Mouse (Mus musculus) layer of hippocampus, postnatal 14 days (tissue): Measurements from ENCODE around the gene Ccdc186. TPM values are rescaled to one million over a fixed set of nuclear protein-coding genes. Genes with fewer than 3 reads are reported as not detected.
A peak's percentile ranks its signal among the peaks of the same experiment; 100 is the strongest.

ENCODE experiments used
- DNase-seq, 2 experiments: peaks; one replicate each; pipeline ENCODE4 v3.0.0; 2021 to 2022; ENCODE audit warnings: low spot score in 2 of 2, mixed read lengths in 1 of 2
- long read RNA-seq, 2 experiments: library from polyadenylated mRNA; stranded (forward); transcript quantifications; one replicate each; pipeline ENCODE4 v2.0.0; 2021
- total RNA-seq, 2 experiments: library from RNA; stranded (reverse); gene quantifications; 2 replicates each; pipeline ENCODE4 v1.2.3; 2021

The Ccdc186 gene
- total RNA-seq, result 10 to 100 TPM; 37.8 to 44.7 TPM
- long read RNA-seq, experiment 1, full-length matches to known transcripts, result 7 of 9 reads
- long read RNA-seq, experiment 1, partial matches to known transcripts, result 1 of 9 reads
- long read RNA-seq, experiment 1, other reads (novel, unspliced or antisense), result 1 of 9 reads
- long read RNA-seq, experiment 2, full-length matches to known transcripts, result 2 of 9 reads
- long read RNA-seq, experiment 2, partial matches to known transcripts, result 3 of 9 reads
- long read RNA-seq, experiment 2, other reads (novel, unspliced or antisense), result 4 of 9 reads

DNA sequence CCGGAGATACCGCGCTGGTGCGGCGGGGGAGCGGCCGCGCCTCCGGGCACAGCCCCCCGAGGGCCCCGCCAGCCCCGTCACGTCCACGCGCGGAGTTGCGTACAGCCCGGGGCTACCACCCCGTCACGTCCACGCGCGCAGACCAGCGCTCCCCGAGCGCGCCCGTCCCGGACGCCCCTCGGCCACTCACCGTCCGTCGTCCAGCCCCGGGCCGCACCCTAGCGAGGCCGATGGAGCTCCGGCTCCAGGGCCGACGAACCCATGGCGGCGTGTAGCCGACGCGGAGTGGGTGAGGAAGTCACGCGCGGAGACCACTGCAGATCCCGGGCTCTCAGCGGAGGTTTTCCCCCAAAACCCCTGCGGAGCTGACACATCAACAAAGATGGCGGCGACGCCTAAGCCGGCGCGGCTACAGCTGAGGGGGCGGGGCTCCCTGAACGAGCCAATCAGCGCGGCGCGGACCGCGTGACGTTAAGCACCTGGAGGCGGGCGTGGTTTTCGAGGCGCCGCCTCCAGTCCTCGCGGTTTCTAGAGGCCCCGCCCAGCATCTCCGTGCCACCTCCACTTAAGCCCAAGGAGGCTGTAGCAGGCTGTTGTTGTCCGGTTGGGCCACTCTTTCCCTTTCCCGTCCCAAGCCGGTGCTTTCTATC is at the start of gene Ccdc186:
Gene Ccdc186 (minus strand): TSS at position 393 of the 650 bp plus-strand sequence.
- DNase-seq, result peak; percentile 95

DNA sequence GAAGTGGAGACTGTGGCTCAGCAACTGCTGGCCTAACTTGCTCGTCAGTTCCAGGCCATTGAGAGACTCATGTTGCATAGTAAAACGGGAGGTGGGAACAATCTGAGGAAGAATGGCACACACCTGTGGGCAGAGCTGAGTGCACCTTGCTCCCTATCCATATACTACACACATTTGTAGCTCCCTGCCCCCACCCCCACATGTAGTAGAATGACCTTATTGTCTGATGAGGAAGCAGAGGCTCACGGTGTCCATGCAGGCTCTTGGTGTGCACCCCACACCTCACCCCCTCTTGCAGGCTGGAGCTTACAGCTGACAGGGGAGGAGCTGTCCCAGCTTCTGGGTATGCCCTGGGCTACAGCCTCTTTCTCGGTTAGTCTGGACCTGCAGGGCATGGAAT is 45.7 kb upstream of the Ccdc186 start:
- DNase-seq, result no peak

DNA sequence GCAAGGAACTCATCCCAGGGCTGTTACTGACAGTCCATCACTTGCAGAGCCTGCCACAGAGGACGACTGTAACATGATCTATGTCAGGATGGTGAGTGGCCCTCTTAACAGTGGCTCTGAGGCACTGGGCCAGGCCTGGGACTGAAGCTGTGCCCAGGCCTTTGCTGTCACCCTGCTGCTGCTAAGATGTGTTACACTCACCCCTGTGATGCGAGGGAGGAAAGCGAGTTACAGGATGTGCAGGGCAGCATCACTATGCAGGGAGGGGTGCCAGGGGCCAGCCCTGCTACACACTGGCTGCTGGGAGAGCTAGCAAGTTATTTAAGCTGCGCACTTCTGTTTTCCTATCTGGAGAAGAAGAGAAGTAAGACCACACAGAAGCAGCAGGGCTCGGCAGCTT is 34.5 kb upstream of the Ccdc186 start:
- no peak for DNase-seq

DNA sequence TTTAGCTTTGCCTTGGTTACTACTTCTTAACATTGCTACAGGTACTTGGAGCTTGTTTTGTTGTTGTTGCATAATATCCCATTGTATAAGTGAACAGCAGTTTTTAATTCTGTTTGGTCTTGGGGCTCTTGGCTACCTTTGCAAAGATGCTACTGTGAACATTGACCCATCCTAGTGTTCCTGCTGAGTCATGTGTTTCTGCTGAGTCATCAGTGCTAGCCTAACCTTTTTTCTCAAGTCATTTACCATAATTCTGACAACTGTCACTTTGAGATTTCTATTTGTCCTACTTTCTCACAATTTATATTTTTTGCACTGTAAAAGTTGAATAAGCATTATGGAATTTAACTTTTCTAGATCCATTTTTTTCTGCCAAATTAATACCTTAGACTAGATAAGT is 30.6 kb upstream of the Ccdc186 start:
- DNase-seq, result no peak

DNA sequence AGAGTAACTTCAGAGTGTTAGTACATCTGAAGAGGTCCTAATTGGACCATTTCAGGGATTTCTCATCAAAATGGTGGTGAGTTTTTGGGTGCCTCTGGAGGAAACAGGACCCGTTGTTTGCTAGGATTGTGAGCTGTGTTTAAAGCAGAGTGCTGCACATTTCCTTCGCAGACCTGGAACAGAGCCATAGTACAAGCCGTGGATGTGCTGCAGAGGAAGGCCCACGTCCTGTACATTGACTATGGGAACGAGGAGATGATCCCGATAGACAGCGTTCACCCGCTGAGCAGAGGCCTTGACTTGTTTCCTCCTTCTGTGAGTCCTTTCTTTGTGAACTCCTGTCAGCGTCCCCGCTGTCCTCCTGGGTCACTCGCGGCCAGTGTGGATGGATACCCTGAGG is 21.0 kb upstream of the Ccdc186 start:
- no peak for DNase-seq

DNA sequence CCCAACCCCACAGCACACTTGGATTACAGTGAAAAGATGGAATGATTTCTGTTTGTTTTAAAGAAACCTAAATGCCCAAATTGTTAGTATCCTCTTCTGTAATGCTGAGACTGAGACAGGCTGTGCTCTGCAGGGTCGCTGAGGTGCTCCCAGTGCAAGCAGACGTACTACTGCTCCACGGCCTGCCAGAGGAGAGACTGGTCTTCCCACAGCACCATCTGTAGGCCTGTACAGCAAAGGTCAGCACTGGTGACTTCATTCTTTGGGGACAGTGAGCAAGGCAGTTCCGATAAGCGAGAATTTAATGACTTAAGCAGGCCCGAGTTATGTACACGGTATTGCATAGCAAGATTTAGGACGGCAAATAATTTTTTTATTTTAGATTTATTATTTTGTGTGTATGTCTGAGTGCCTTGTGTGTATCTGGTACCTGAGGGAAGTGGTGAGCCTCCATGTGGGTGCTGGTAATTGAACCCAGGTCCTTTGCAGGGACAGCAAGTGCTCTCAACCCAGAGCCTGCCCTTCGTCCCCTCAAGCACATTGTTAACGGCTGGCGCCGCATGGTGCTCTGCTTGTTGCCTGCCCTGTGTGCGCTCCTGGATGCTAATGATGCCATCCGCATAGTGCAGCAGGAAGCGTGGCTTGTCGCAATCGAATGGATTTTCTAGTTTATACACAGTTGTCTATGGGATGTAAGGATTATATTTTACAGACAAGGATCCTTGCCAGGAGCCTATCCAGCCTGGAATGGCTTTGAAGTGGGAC is 17.1 kb upstream of the Ccdc186 start:
- DNase-seq, result no peak

DNA sequence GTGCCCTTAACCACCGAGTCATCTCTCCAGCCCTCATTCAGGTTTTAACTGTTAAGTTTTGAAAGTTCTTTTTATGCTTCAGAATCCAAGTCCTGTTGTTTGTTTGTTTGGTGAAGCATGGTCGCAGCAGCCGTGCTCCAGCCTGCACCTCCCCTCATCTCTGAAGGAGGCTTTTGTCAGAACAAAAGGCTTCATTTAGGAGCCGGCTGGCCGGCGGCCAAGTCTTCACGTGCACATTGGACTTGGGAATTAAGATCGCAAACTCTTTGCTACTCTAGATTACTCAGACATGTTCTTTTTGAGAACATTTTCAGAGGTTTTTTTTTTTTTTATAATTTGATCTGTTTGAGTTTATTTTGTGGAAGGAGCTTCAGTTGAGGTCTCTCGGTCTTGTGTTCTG is 13.3 kb upstream of the Ccdc186 start:
- DNase-seq, result no peak

DNA sequence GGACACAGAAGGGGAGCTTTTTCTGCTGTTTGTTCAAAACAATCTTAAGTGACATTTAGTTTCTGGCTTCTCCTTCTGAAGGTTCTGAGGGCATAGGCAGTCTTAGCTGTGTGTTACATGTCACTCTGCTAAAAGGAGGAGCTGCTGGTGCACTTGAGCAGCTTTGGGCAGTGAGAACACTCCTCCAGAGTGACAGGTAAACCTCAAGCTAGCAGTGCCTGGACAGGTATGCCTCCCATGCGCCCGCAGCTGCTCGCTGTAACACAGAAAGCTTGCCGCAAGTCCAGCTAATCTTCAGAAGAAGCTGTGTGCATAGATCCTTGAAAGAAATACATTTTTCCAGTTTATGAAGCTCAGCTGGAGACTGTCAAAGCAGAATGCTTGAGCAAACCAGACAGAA is 8.2 kb upstream of the Ccdc186 start:
- DNase-seq, result no peak

DNA sequence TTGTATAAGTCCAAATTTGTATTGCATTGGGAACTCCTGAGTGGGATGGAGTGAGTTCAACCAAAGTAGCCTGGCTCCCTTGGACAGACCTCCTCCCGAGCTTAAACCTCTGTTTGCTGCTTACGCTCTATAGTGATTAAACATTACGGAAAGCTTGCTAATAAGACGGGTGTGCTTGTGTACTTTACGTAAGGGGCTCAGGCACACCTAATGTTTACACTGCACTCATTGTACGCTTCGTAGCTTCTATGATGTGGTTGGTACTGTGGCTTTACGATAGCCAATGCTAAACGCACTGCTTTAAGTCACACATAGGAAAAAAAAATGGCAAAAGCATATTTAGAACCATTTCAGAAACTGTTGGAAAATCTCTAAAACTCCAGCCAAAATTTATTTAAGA is 7.3 kb upstream of the Ccdc186 start:
- DNase-seq, result no peak

DNA sequence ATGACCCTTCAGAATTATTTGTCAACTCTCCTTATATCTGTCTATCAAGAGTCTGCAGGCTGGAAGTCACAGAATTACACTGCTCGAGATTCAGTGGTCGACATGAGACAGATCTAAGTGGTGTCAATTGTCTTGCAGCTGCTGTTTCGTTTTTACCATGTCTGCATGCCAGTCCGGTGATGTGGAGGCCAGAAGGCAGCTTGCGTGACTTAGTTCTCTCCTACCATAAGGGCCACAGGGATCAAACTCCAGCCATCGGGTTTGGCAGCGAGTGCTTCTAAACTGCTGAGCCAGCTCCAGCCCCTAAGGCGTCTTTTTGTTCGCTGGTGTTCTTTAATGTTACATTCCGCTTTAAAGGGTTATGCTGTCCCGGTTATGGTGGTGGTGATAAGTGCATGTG is 6.3 kb upstream of the Ccdc186 start:
- DNase-seq, result no peak

DNA sequence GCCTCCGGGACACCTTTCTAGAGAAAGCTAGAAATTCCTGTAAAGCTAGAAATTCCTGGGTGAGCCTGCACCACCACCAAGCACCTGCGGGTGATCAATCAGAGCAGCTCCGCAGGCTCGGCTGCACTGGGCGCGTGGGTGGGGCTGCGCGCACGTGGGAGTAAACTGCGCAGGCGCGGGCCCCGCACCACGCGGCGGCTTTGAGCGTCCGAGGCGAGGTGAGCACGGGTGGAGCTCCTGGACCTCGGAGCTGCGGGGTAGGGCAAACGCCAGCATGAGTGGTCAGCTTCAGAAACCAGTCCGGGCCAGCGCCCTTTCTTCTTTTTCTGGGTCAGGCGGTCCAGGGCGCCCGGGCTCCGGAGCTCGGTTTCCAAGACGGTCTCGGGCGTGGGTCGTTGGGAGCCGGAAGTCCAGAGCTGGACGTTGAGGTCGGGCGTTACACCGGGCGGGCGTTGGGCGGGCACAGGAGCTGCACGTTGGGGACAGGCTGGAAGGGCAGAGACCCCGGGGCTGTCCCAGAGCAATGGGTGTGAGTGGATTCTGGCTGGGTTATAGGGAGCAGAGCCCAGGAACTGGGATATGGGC is 4.1 kb upstream of the Ccdc186 start, which contains the start of gene Tdrd1:
Gene Tdrd1 (plus strand): TSS at position 163 of the 585 bp plus-strand sequence.
- DNase-seq, result no peak

DNA sequence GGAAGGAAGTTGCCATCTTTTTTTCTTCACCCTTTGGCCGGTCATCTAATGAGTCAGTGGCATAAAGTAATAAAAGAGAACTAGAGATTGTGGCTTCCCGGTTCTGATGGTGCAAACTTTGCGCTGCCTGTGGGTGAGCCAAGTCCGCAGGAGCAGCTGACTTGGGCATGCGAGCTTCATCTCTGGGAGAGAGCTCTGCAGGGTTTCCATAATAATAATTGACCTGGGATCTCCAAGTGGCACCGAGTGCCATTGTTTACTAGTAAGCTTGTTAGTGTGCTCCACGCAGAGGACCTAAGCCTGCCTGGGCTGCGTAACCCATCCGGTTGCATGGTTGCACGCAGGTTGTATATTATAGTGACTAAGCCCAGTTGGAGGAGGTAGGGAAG is 452 bp upstream of the Ccdc186 start:
- DNase-seq, result no peak

DNA sequence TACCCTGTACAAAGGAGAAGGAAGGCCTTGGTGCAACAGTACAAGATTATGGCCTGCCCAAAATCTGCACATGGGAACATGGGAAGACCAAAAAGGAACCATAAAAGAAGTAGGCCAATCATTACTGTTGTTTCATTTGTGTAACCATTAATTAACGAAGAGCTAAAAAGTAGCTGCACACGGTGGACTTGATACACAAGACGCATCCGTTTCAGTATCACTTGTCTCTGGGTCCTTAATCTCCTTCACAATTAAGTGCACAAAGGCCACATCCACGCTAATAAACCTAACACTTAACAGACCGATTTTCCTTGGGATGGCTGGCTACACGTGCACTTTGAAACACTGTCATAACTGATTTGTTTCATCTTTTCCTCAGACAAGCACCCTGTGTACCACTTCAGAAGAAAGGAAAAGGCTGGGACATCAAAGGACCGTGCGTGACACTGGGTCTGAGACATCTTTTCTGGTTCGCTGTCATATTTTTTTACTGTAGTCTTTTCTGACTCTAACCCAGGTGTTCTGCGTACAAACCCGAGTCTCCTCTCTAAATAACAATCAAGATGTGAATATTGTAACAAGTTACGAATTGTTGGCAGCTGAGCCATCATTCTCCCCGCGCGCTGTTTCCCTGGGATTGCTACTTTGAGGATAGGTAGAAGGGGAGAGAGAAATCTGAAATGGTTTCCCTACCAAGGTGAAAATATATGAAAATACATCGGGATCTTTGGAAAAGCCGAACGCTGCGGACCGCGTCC is 771 bp downstream of the Ccdc186 start:
- DNase-seq, result no peak

DNA sequence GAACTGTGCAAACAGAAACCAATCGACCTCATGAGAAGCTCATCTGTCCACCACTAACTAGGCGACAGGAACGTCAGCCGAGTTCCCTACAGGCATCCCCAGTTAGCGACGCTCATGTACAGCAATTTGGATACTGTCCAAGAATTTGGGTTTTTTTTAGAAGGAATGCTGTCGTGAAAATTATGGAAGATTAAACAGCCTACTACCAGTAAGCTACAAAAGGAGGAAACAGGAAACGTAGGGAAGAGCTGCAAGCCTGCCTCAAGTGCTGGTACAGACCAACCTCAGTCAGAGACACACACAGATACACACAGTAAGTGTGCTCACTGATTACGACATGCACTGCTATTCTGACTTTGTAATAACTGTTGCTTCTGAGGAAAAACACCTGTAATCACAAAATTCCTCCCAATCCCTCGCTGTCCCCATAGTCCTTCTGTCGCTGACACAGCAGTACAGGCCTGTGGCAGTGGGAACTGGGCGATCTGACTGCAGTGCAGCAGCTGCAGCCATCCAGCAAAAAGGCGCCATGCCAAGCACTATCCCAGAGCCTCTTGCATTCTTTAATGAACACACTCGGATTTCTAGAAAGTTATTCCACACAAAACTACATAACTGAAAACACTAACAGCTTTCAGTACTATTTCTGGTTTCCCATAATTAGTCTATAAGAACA is 4.0 kb downstream of the Ccdc186 start:
- peak; percentile 15 to 37 for DNase-seq

DNA sequence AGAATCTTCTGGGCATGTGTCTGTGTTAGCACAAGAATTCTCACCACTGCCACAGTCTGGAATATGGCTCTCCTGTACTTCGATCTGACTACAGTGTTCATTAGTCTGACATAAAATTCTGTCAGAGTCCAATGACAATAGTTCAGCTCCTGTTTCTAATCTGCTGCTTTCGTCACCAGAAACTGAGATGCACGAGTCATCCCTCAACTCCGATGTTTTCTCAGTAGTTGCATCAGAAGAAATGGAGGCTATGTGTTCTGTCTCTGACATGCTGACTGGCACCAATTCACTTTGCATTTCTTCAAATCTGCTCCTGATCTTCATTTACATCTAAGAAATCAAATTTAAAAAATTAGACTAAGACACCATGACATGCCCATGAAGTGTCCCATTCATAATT is 8.6 kb downstream of the Ccdc186 start:
- DNase-seq, result no peak

DNA sequence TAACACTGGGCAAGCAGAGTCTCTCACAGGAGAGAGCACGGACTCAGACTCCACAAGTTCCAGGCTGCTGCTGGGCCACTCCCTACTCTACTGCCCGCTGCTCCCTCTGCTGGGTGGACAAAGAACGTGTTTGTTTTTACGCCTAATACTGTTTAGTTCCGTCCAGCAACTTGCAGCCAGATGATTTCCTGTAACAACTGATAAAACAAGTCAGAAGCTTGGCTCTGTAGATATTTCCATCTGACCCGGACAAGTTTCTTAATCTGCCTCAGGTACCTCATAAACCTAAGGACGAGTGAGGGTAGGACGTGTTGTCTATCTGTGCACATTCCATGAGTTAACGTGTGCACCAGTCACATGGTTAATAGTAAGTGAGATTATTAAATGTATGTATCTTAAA is 10.4 kb downstream of the Ccdc186 start:
- DNase-seq, result peak; percentile 11 to 29

DNA sequence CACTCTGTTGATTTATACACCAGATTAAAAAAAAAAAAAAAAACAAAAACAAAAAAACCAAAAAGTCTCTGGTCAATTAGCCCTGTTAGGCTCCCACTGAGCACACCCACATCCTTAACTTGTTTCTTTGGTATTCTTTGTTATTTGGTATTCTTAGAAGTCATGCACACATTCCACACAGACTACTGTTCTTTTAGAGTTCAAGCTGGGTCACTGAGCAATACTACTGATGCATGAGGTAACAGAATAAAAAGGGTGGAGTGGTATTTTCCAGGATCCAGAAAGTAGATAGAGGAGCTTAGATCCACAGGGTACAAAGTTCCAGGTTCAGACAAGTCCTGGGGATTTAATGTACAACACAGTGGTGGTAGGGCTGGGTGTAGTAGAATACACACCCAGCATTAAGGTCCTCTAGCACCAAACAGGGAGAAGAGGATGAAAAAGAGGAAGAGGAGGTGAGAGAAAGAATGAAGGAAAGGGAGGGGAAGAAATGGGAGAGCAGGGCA is 11.3 kb downstream of the Ccdc186 start:
- no peak for DNase-seq

DNA sequence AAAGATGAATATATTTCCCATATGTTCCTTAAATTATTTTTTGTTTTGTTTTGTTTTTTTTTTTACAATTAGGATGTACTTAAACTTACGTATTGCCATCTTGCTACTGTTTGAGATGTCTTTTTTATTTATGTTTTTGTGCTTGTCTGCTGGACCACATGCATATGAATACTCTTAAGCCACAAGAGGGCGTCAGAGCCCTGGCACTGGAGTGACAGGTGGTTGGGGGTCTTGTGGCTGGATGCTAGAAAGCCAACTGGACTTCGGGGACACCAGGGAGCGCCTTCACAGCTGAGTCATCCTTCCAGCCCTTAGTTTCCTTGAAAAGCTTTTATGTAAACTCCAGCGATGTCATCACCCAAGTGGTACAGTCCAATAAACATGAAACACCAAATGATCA is 13.2 kb downstream of the Ccdc186 start:
- DNase-seq, result no peak

DNA sequence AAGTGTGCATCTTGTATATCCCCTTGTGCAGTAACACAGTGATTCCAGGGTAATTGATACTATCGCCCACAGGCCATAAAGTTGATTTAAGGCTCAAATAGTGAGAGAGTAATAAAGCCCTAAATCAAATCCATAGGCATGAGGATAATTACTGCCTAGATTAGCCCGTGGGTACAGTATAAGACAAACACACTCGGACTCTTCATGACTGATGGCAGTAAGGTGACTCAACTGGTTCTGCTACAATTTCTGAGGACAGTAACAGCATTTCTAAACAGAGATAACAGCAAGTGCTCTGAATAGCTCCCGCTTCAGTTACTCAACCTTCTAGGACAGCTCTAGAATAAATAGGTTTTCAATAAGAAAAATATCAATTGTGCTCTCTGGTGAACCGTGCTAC is 14.9 kb downstream of the Ccdc186 start:
- no peak for DNase-seq

DNA sequence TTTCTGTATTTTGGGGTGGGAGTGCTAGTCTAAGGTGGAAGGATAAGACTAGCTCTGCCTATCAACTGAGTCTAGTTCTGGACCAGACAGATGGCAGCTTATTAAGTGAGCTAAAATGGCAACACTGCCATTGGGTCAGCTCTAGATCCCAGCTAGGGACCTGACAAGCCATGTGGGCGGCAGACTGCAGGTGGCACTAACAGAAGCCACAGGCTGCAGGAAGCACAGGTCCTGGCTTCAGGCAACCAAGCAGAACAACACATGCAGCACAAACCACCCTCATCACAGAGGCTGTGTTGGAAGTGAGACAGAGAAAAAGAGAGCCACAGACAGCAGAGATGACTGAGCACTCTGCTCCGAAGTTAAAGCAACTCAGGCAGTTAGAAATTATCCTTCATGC is 16.6 kb downstream of the Ccdc186 start:
- no peak for DNase-seq
